Mouse (Mus musculus) urinary bladder, postnatal 25 days (tissue): ENCODE results near the gene Clmp.
A peak's percentile ranks its signal among the peaks of the same experiment; 100 is the strongest.
"Not testable (repeated sequence)": the region's sequence is repeated elsewhere in the genome, so short reads cannot be mapped to it uniquely, and the experiment has no call there.

ENCODE experiments used
- DNase-seq: peaks from one replicate; pipeline ENCODE4 v3.0.0; 2022; ENCODE audit warnings: low spot score

Clmp gene

GRCm38 (mm10) chr9:40780111-40780510 is 94.3 kb downstream of the Clmp start:
- no peak for DNase-seq

- DNase-seq = no peak
These were observed 95.3 kb downstream of the Clmp start for GRCm38 (mm10) chr9:40780892-40781725.

GRCm38 (mm10) chr9:40781726-40782581 is 96.2 kb downstream of the Clmp start:
- DNase-seq = no peak

- no peak for DNase-seq
These were observed 98.0 kb downstream of the Clmp start for GRCm38 (mm10) chr9:40783641-40784373.

- no peak for DNase-seq
These were observed 98.7 kb downstream of the Clmp start for GRCm38 (mm10) chr9:40784374-40784967.

- no peak for DNase-seq
These were observed 99.7 kb downstream of the Clmp start for GRCm38 (mm10) chr9:40785452-40785851.

GRCm38 (mm10) chr9:40786820-40787219 is 101.1 kb downstream of the Clmp start:
- not testable (repeated sequence) for DNase-seq

- no peak for DNase-seq
These were observed 106.3 kb downstream of the Clmp start for GRCm38 (mm10) chr9:40791864-40792633.

- no peak for DNase-seq
These were observed 107.8 kb downstream of the Clmp start for GRCm38 (mm10) chr9:40793581-40793980.

GRCm38 (mm10) chr9:40794251-40794650 is 108.5 kb downstream of the Clmp start:
- no peak for DNase-seq

- DNase-seq = no peak
These were observed 109.2 kb downstream of the Clmp start for GRCm38 (mm10) chr9:40794926-40795325.

GRCm38 (mm10) chr9:40795562-40795961 is 109.8 kb downstream of the Clmp start:
- DNase-seq = no peak

- no peak for DNase-seq
These were observed 110.3 kb downstream of the Clmp start for GRCm38 (mm10) chr9:40796054-40796453.

- DNase-seq = no peak
These were observed 112.6 kb downstream of the Clmp start for GRCm38 (mm10) chr9:40798247-40798960.

- DNase-seq = no peak
These were observed 113.3 kb downstream of the Clmp start for GRCm38 (mm10) chr9:40799112-40799511.

GRCm38 (mm10) chr9:40799837-40800501 is 114.2 kb downstream of the Clmp start:
- peak; percentile 65 for DNase-seq

GRCm38 (mm10) chr9:40800675-40801612 is 115.2 kb downstream of the Clmp start, which contains the start of gene Hspa8:
Gene Hspa8 (plus strand): TSS chr9:40800984.
- DNase-seq = peak; percentile 99
